Comparison of ENCODE assay signal across 12 mouse cellular contexts in the genomic region with DNA sequence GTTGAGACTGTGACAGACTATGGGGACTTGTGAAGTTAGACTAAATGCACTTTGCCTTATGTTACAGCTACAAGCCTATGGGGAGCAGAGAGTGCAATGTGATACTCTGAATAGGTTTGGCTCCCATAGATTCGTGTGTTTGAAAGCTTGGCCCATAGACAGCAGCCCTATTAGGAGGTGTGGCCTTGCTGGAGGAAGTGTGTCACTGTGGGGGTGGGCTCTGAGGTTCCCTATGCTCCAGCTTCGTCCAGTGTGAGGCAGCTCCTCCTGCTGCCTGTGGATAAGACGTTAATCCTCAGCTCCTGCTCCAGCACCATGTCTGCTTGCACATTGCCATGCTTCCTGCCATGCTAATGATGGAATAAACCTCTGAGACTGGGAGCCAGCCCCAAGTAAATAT. TPM values are rescaled to one million over a fixed set of nuclear protein-coding genes. Genes with fewer than 3 reads are reported as not detected.
DNase-seq lines count a peak whose midpoint lies in the region; ATAC-seq and TF ChIP-seq lines count a peak whose summit lies in the region.
"Had no signal": no experiment of that assay in that cellular context is flagged by ENCODE, and none has a peak within 500 bp of the region (broad histone marks: within the 10 kb centered on the region; RNA-seq: fewer than 3 reads in every experiment).

No protein-coding gene starts in this region.

- H3K4me3 ChIP-seq in neural tube, embryonic 11.5 days (ENCODE audit: low read depth, low read length), result no peak overlapping the region
- no peak overlapping the region for H3K4me3 ChIP-seq in neural tube, embryonic 15.5 days (replicated peaks)
- no peak overlapping the region for H3K4me3 ChIP-seq in intestine, postnatal 0 days (ENCODE audit: low read depth, low read length)
- H3K4me3 ChIP-seq: forebrain, embryonic 15.5 days; heart, adult 2 months had no signal

- no peak overlapping the region for H3K9ac ChIP-seq in neural tube, embryonic 11.5 days (ENCODE audit: low read length)
- no peak overlapping the region for H3K9ac ChIP-seq in neural tube, embryonic 15.5 days (replicated peaks)
- H3K9ac ChIP-seq in intestine, postnatal 0 days (ENCODE audit: low read depth, low read length), result no peak overlapping the region
- H3K9ac ChIP-seq: forebrain, embryonic 15.5 days had no signal

- no peak overlapping the region for H3K4me2 ChIP-seq in neural tube, embryonic 11.5 days (ENCODE audit: low read depth)
- no peak overlapping the region for H3K4me2 ChIP-seq in neural tube, embryonic 15.5 days
- 0 out of 2 replicates have a peak overlapping the region, but pooled peaks have one; percentile 10 for H3K4me2 ChIP-seq in intestine, postnatal 0 days (replicated peaks; ENCODE audit: low read depth)
- H3K4me2 ChIP-seq: forebrain, embryonic 15.5 days had no signal

- TF ChIP-seq CTCF in intestine, postnatal 0 days (IDR thresholded peaks at IDR 0.05; ENCODE audit: low read depth), result peak; percentile 43

- DNase-seq in heart, adult 11 months, result peak; percentile 88
- no peak for DNase-seq in heart, postnatal 4 days
- DNase-seq in neural tube, embryonic 11.5 days (ENCODE audit: low spot score), result peak; percentile 18
- peak; percentile 36 for DNase-seq in yolk sac, embryonic 10.5 days (ENCODE audit: low spot score)
- no peak for DNase-seq in adrenal gland, postnatal 4 days (ENCODE audit: low spot score in 2 of 2)
- no peak for DNase-seq in thymus, postnatal 4 days
- DNase-seq: kidney, postnatal 14 days; thymus, postnatal 25 days had no signal

- no peaks in the 10 kb centered on the region for H3K27me3 ChIP-seq in neural tube, embryonic 11.5 days (ENCODE audit: control insufficient read depth, insufficient read depth, low read length)
- H3K27me3 ChIP-seq in neural tube, embryonic 15.5 days (replicated peaks), result no peaks in the 10 kb centered on the region
- no peaks in the 10 kb centered on the region for H3K27me3 ChIP-seq in intestine, postnatal 0 days (replicated peaks; ENCODE audit: control insufficient read depth, insufficient read depth, low read length)
- H3K27me3 ChIP-seq: forebrain, embryonic 15.5 days had no signal

- H3K9me3 ChIP-seq in neural tube, embryonic 11.5 days (ENCODE audit: control insufficient read depth, low read length), result no peaks in the 10 kb centered on the region
- H3K9me3 ChIP-seq in neural tube, embryonic 15.5 days (replicated peaks), result no peaks in the 10 kb centered on the region
- H3K9me3 ChIP-seq in intestine, postnatal 0 days (ENCODE audit: control insufficient read depth), result no peaks in the 10 kb centered on the region
- H3K9me3 ChIP-seq: forebrain, embryonic 15.5 days had no signal

- H3K27ac ChIP-seq in neural tube, embryonic 11.5 days (ENCODE audit: low read depth, low read length), result no peak overlapping the region
- no peak overlapping the region for H3K27ac ChIP-seq in neural tube, embryonic 15.5 days (replicated peaks)
- H3K27ac ChIP-seq in intestine, postnatal 0 days (ENCODE audit: low read depth, low read length), result peak overlapping the region; percentile 68
- H3K27ac ChIP-seq: forebrain, embryonic 15.5 days; heart, adult 2 months had no signal

- ATAC-seq in neural tube, embryonic 11.5 days (ENCODE audit: insufficient read depth, low FRiP score, low TSS enrichment), result no peak
- no peak for ATAC-seq in neural tube, embryonic 15.5 days (ENCODE audit: low FRiP score)
- ATAC-seq in intestine, postnatal 0 days, result peak; percentile 61
- ATAC-seq: forebrain, embryonic 15.5 days had no signal

- 22% methylated on average over 3 of the region's 3 CpGs for WGBS in neural tube, embryonic 11.5 days
- 17% methylated on average over 3 of the region's 3 CpGs for WGBS in neural tube, embryonic 15.5 days
- WGBS in intestine, postnatal 0 days, result 10% methylated on average over 3 of the region's 3 CpGs

- peaks cover 3% of the 10 kb centered on the region; the same call in 1 of the 2 replicates for H3K4me1 ChIP-seq in neural tube, embryonic 11.5 days (ENCODE audit: control insufficient read depth, insufficient read depth, low read length)
- peaks cover 9% of the 10 kb centered on the region for H3K4me1 ChIP-seq in neural tube, embryonic 15.5 days
- peaks cover 6% of the 10 kb centered on the region; the same call in 1 of the 2 replicates for H3K4me1 ChIP-seq in intestine, postnatal 0 days (replicated peaks; ENCODE audit: control insufficient read depth, insufficient read depth, low read length)

- no peaks in the 10 kb centered on the region for H3K36me3 ChIP-seq in neural tube, embryonic 11.5 days (ENCODE audit: control insufficient read depth, insufficient read depth, low read length)
- H3K36me3 ChIP-seq in neural tube, embryonic 15.5 days, result no peaks in the 10 kb centered on the region
- no peaks in the 10 kb centered on the region for H3K36me3 ChIP-seq in intestine, postnatal 0 days (ENCODE audit: control insufficient read depth, insufficient read depth)
- H3K36me3 ChIP-seq: forebrain, embryonic 15.5 days had no signal

RNA-seq across cellular contexts. Expression of a gene that starts 12.1 kb away (rescaled TPM):
- 10 to 100 TPM; 75.0 to 79.8 TPM for total RNA-seq in heart, postnatal 4 days (2021)
- polyA plus RNA-seq in neural tube, embryonic 11.5 days (2014; fragmentation: Nextera tagmentation; extraction: Ambion mirVana), result 83.3 and 85.9 TPM in 2 replicates
- polyA plus RNA-seq in neural tube, embryonic 15.5 days (2015; fragmentation: Nextera tagmentation; extraction: Ambion mirVana), result 43.1 and 45.3 TPM in 2 replicates
- 21.8 and 24.6 TPM in 2 replicates for polyA plus RNA-seq in intestine, postnatal 0 days (2015; fragmentation: Nextera tagmentation; extraction: Ambion mirVana)
- total RNA-seq in adrenal gland, postnatal 4 days (2021), result 10 to 100 TPM; 68.3 to 76.5 TPM

RNA-seq across cellular contexts. Expression of a gene that starts 34.2 kb away (rescaled TPM):
- 10 to 100 TPM; 34.2 to 35.8 TPM for total RNA-seq in heart, postnatal 4 days (2021)
- 60.2 and 63.7 TPM in 2 replicates for polyA plus RNA-seq in neural tube, embryonic 11.5 days (2014; fragmentation: Nextera tagmentation; extraction: Ambion mirVana)
- 25.1 and 31.3 TPM in 2 replicates for polyA plus RNA-seq in neural tube, embryonic 15.5 days (2015; fragmentation: Nextera tagmentation; extraction: Ambion mirVana)
- polyA plus RNA-seq in intestine, postnatal 0 days (2015; fragmentation: Nextera tagmentation; extraction: Ambion mirVana), result 5.8 and 7.0 TPM in 2 replicates
- total RNA-seq in adrenal gland, postnatal 4 days (2021), result 10 to 100 TPM; 33.7 to 35.8 TPM

Comparison
In these comparisons a context has a peak if more than half of its experiments do, and no peak if none do; other contexts are left out.
1. DNase-seq: peak in heart, adult 11 months (single experiment), neural tube, embryonic 11.5 days (single experiment) and yolk sac, embryonic 10.5 days (single experiment); none in heart, postnatal 4 days (single experiment), adrenal gland, postnatal 4 days (0 of 2) and thymus, postnatal 4 days (single experiment).